Mouse (Mus musculus): ENCODE measurements around the gene Gm10762.
A peak's percentile ranks its signal among the peaks of the same experiment; 100 is the strongest.
"Not testable (repeated sequence)": the region's sequence is repeated elsewhere in the genome, so short reads cannot be mapped to it uniquely, and the experiment has no call there.

Gm10762 gene

DNA sequence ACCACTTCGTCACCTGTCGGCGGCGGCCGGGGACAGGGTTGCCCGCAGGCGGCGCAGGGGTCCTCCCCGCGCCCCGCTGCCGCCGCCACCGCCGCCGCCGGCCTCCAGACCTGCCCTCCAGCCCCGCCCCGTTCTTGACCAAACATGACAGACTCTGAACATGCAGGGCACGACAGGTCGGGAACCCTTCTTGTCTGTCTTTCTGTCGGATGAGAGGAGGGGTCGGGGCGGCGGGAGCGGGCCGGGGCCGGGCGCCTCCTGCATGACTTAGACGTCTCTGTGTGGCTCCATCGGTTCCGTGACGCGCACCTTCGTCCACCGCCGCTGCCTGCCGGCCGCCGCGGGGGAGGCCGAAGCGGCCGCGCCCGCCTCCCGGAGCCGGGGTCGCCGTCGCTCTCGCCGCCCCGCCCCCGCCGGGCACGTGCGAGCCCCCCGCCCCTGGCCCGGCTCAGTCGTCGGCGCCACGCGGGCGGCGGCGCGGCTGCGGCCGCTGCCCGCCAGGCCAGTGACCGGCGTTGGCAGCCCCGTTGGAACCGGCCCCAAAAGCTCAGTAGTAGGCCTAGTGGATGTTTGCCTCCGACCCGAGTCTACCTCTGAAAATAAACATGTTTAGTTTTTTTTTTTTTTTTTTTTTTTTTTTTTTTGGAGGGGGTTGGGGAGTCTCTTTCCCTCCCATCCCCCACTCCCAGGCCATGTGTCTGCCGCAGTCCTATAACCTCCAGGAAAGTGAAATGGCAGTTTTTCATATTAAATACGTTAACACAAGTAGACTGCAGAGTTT, at the start of gene Gm10762:
Gm10762 (minus strand) TSS at position 65 of the 781 bp plus-strand sequence.
- ATAC-seq (ENCODE audit: low TSS enrichment) = peak; percentile 51

DNA sequence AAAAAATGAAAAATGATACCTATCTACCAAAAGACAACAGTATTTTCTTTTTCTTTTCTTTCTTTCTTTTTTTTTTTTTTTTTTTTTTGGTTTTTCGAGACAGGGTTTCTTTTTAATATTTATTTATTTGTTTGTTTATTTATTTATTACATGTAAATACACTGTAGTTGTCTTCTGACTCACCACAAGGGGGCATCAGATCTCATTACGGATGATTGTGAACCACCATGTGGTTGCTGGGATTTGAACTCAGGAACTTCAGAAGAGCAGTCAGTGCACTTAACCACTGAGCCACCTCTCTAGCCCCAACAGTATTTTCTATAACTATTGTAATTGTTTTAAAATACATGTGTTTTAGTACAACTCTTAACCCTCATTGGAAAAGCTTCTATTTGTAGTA, 41.3 kb upstream of the Gm10762 start:
- not testable (repeated sequence) for ATAC-seq (ENCODE audit: low TSS enrichment)

DNA sequence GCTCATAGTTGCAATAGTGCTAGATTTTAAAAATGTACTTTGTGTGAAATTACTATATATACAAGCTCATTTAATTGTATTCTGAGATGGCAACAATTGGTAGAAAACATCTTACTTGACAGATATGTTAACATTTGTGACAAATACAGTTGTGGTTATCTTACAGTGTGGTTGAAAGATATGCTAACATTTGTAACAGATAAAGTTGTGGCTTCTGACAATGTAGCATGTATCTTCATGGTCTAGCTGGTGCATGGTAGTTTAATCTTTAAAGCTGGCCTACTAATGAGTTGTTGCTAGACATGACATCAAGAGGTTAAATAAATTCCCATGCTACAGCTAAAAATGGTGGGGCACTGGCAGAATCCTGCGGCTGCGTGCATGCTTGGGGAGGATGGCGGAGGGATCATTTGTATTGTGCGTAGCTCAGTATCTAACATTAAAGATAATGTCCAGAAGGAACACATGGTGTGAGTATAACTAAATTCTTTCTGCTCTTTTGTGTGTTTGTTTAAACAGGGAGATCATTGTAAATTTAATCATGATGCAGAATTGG, 38.7 kb upstream of the Gm10762 start:
- ATAC-seq (ENCODE audit: low TSS enrichment) = no peak

DNA sequence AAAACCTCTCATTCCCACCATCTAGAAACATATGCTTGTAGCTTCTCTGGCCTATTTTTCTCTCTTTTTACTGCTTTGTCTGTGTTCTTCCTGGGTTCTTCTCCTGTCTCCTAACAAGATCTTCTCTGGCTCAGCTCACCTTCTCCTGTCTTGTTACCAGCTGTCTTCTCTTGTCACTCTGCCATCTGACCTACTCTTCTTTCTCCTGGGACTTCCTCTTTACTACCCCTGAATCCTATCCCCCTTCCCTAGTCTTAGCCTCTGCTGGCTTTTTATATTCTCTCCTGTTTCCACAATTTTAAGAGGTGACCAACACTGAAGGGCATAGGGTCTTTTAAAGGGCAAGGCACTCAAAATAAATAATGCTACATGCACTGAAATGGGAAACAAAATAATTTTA, 37.3 kb upstream of the Gm10762 start:
- no peak for ATAC-seq (ENCODE audit: low TSS enrichment)

DNA sequence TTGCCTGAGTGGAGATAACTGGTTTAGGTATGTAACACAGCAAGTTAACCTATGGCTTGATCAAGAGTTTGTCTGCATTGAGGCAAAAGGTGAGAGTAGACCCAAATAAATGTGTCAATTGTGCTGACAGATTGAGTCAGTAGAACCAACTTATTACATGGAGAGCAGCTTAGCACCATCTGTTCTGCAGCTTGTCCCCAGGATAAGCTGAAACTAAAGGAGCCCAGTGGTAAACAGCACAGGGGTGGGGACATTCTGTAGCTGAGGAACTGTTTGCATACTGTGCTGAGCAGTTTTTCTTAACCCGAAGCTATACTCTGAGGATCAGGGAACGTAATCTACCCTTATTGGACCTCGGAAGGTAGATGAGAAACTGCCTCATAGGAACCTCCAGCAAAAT, 17.2 kb upstream of the Gm10762 start:
- peak; percentile 77; the same call in 1 of the 2 replicates for ATAC-seq (ENCODE audit: low TSS enrichment)

DNA sequence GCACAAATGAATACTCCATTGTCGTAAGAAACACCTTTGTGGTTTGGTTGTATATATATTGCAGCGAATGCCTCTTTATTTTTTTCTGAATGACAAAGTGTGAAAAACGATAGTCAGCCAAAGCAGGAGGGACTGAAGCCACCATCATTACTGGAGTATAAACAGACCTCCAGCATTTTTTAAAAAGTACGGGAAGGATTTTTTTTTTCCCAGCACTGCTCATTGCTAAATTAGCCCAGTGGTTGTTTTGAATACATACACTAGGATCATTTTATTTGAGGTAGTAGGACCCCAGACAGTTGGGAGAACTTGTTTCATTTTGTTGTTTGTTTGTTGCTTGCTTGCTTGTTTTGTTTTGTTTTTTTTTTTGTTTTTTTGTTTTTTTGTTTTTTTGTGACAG, 8.0 kb upstream of the Gm10762 start:
- ATAC-seq (ENCODE audit: low TSS enrichment) = no peak

DNA sequence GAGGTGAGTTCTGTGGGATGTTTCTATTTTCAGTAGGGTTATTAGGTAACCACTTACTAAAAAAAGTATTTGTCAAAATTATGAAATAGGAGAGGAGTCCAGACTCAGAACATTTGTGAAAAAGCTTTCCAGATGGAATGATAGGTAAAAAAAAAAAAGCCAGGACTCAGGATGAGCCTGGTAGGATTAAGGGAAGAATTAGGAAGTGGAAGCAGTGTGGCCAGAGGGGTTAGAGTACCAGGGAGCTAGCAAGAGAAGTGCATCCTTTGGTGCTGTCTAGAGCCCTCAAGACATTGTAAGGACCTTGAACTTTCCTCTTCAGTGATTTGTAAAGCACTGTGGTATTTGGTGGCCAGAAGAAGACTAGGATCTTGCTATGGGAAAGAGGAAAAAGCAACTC, 4.8 kb upstream of the Gm10762 start:
- no peak for ATAC-seq (ENCODE audit: low TSS enrichment)

DNA sequence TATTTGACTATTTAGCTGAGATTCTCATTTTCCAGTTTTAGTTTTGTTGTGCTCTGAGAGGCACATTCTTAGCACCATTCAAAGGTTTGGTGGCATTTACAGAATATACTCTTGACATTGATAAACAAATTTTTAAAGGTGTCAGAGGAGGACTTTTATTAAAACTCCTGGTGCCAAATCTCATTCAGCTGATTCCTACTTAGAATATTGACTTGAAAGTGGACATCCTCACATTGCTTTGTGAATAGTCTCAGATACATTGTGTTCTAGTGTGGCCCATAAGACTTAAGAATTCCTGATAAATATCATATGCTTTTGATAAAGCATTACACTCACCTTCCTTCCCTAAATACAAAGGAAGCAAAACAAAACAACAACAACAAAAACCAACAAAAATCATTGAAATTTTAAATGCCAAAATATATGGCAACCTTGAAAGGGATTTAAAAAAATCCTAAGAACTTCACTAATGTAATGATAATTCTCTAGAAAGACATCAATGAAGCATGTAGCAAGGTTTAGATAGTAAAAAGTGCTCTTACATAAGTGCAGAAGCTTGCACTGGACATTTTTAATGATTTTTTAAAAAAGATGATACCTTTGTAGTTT, 1.1 kb upstream of the Gm10762 start:
- ATAC-seq (ENCODE audit: low TSS enrichment) = no peak

DNA sequence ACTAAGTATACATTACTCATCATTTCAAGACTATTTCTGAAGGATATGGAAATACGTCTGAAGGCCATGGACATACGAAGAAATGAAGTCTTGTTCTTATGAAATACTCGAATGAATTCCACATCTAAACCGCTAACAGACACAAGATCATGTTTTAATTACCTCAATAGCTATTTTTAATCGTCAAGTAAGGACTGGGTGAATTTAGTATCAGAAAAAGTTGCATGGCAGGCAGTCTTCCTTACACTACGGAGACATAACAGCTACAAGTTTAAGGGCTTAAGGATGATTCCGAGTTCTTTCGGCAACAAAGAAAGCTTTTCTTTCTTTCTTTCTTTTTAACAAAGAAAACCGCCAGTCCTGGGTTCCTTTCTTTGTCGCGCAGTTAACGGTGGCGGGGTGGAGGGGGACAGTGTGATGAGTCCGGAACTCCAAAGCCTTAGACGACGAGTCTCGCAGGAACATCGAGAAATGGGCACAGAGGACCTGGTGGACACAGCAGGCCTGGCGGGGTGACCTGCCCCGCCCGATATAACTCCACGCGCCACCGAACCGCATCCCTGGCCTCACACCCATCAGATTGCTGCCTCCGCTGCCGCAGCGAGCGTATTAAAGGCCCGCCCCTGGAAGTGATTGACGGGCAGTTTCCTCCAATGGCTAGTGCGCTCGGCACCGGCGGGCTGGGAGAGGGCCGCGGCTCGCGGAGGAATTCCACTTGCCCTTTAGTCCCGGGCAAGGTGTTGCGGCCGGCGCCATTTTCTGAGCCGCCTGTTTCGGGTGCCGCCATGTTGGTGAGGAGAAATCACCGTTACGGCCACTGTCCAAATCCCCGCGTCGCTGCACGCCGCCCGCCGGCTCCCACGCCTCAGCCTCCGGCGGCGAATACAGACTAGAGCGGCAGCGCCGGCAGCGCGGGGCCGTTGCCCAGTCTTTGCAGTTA, 614 bp downstream of the Gm10762 start, which contains the start of gene Zc3h6:
Zc3h6 (plus strand) TSS at position 762 of the 940 bp plus-strand sequence.
- peak; percentile 97 for ATAC-seq (ENCODE audit: low TSS enrichment)

DNA sequence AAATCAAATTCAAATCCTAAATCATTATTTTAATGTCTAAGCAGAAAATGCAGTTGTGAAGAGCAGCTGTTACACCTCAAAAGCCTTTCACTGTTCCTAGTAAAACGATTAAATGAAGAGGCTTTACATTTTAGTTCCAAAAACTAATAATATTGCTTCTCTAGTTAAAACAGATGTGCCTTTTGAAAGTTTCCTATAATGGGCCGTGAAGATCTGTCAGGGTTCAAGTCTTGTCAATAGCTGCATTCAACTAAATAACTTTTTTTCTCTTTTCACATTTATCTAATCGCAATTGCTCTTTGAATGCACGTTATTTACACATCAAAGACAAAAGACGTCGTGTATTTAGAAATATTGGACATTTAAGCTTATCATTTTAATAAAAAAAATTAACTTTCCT, 1.3 kb downstream of the Gm10762 start:
- no peak for ATAC-seq (ENCODE audit: low TSS enrichment)

DNA sequence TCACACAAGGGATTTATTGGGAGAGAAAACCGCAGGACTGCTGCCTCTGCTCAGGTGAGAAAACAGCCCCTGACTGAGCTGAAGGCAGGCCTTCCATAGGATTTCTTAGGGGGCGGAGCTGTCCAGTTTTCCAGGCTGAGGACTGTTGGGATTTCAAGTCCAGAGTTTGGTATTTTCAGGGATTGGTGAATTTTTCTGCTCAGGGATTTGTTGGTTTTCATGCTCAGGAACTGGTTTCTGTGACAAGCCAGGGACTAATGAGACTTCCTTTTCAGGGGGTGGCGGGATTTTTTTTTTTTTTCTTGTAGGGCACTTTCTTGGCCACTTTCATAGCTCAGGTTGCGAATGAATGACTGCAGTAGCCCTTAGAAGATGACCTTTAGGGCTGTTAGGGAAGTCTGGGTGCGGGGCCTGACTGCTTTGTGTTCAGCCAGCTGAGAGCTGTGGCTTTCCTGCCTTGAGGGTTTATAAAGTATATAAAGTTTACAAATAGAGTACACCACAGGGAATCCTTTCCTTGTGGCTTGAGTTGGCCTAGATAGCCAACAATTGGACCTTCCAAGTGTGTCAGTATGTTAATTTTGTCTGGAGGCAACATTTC, 1.9 kb downstream of the Gm10762 start:
- no peak for ATAC-seq (ENCODE audit: low TSS enrichment)

DNA sequence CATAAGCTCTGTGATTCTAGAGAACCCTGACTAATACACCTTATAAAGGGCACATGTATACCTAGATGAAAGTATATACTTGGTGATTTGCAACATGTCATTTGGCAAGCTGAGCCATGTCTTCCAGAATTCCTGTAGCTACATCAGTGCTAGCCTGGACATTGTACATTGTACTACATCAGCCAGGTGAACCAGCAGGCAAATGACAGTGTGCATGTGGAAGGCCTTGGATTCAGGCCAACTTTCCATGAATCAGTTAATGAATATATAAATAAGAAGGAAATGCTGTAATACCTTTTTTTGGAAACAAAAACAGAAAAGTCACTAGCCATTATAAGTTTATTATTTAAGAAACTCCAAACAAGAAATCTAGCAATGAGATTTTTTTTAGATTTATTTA, 13.3 kb downstream of the Gm10762 start:
- ATAC-seq (ENCODE audit: low TSS enrichment) = no peak

DNA sequence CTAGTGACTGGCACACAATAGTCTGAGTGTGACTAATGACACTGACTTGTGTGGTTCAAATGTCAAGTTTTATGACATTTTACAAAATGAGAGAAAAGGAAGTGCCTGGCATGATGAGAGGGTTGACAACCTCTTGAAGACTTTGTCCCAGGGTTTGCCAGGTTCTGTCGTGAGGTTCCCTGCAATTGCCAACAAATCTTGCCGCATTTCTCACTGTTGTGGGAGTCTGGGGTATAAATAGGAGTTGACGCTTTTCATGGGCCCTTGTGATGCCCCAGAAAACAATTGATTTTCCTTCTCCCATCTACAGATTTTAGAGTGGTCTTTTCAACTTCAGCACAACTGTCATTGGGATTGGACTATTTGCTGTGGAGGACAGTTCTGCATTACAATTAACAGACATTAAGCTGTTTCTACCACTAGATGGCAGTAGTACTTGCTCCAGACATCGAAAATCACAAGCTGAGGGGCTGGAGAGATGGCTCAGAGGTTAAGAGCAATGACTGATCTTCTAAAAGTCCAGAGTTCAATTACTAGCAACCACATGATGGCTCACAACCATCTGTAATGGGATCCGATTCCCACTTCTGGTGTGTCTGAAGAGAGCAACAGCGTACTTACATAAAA, 19.4 kb downstream of the Gm10762 start:
- ATAC-seq (ENCODE audit: low TSS enrichment) = peak; percentile 74

DNA sequence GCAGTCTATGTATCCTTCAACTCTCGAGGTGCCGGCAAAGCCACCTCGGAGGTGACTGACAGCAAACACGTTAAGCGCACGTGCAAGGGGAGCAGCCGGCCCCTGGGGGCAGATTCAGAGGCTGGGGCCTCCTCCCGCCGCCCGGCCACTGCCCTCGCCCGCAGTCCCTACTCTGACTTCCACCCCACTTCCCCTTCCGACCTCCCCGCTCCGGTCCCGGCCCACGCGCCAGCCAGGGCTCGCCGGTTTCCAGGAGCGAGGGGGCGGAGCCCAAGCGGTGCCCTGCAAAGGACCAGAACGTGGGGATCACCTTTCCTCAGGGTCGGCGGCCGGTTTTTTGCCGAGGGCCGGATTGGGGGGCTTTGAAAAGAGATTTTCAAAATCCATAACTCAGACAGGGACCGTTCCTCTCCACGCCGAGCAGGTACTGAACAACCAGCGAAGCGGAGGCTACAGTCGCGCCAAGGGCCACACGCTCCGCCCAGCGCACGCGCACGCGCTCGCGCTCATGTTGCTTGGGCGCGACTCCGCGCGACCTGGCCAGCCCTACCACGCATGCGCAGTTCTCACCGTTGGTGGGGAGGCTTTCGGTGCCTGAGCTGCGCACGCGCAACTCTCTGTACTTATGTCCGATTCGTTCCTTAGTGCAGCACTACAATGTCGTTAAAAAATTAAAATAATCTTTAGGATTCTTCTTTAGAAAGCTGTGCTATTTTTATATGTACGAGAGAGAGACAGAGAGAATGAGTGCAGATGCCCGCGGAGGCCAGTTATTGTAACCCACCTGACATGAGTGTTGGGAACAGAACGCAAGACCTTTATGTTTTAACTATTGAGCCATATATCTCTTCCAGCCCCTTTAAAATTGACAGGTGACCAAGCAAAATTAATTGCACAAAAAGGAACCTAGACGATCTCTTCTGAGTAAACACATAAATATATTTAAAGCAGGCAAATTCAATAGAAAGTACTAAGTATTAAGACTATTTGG, 23.7 kb downstream of the Gm10762 start, which contains the start of gene Zc3h8:
Zc3h8 (minus strand) TSS at position 540 of the 991 bp plus-strand sequence.
- peak; percentile 94 for ATAC-seq (ENCODE audit: low TSS enrichment)

DNA sequence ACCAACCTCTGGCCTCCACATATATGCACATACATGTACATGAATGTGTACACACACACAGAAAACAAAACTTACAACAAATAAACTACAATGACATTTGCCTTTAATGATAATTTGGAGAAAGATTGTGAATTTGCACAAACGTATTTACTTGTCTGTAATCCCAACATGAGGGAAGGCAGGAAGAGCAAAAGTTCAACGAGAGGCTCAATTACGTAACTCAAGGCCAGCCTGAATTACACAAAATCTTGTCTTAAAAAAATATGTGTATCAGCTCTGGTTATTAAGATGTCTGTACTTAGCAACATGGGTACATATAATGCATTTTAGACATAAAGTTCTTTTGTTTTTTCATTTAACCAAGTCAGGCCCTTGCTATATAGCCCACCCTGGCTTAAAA, 31.3 kb downstream of the Gm10762 start:
- ATAC-seq (ENCODE audit: low TSS enrichment) = no peak

DNA sequence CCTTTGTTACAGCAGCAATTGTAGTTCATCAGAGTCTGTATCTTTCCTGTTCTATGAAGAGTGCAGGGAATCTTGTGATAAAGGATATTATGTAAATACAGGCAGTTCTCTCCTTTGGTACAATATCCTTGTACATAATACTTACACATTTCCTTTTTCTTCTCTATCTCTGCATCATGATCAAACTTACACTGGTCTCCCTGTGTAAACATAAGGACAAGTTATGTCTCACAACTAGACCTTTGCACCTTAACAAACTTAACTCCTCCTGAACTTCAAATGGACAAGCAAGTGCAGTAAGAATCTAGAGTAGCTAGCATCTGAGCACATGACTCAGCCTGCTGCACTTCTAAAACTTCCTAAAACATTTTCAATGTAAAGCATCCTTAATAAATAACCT, 36.8 kb downstream of the Gm10762 start:
- no peak for ATAC-seq (ENCODE audit: low TSS enrichment)

DNA sequence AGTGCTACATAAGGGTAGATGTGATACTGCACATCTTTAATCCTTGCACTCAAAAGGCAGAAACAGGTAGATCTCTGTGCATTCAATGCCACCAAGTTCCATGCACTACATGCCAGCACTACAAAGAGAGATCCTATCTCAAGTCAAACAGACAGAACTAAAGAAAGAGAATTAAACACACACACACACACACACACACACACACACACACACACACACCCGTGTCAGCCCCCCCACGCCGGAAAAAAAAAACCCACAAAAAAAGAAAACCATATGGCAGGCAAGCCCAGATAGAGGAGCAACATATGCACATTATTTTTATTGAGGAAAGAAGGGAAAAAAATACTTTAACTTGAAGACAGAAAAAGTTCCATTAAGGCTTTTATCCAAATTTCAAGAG, 39.1 kb downstream of the Gm10762 start:
- ATAC-seq (ENCODE audit: low TSS enrichment) = peak; percentile 44; the same call in 1 of the 2 replicates

DNA sequence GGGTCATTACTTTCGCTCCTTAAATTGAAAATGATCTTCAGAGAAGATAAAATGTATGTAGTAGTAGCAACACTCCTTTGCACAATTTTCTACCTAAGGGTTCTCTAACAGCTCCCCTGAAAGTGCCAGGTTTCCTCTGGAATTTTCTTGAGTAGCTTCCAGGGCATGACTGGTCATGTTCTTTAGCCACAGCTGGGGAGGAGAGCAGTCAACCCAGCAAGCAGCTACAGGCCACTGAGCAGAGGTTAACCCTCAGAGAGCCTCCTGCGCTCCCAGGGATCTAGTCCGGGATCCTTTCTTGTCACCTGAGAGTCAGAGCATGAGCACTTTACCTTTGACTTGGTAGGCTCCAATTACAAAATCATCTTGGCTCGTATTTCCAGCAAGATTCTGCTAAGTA, 42.7 kb downstream of the Gm10762 start:
- ATAC-seq (ENCODE audit: low TSS enrichment) = no peak

Measured in frontal cortex, adult (tissue).